Mouse (Mus musculus): ENCODE measurements at regions not wholly inside any gene's neighbourhood (a gene's known extent, or its start where the extent isn't known, plus 50 kb on each side); places are given as distances from the start of the nearest gene placed in this dataset.

GRCm38 (mm10) chr16:87840949-87841546 is 142.3 kb downstream of the Bach1 start:
- H3K79me2 ChIP-seq (ENCODE audit: control insufficient read depth, insufficient read depth, low read length, poor library complexity), result no peaks in the 10 kb centered on the region
- H3K27ac ChIP-seq (ENCODE audit: control insufficient read depth, low read depth, low read length), result no peak overlapping the region
- DNase-seq (ENCODE audit: low read depth, low spot score), result peak; percentile 53
- H3K4me1 ChIP-seq (ENCODE audit: control insufficient read depth in 1 of 2, insufficient read depth in 2 of 2, low read length in 2 of 2), result no peaks in the 10 kb centered on the region
- no peaks in the 10 kb centered on the region for H3K9me3 ChIP-seq (replicated peaks; ENCODE audit: insufficient read depth, low read length)
- H3K4me3 ChIP-seq (ENCODE audit: control insufficient read depth in 1 of 2, insufficient read depth in 1 of 2, low read depth in 2 of 2, low read length in 2 of 2), result no peak overlapping the region
- H3K36me3 ChIP-seq (ENCODE audit: control insufficient read depth in 1 of 2, insufficient read depth in 2 of 2, low read length in 2 of 2), result no peaks in the 10 kb centered on the region
- H3K9ac ChIP-seq (ENCODE audit: control insufficient read depth, low read depth, low read length, poor library complexity, severe bottlenecking), result no peak overlapping the region
- TF ChIP-seq SMC3 (IDR thresholded peaks at IDR 0.05; ENCODE audit: low read depth, low read length) (peak; percentile 79), NELFE (IDR thresholded peaks at IDR 0.05; ENCODE audit: low read depth, low read length) (no peak), CTCF (IDR thresholded peaks at IDR 0.05 in 2 of 3, conservative IDR thresholded peaks at IDR 0.05 in 1 of 3; ENCODE audit: control insufficient read depth in 1 of 3, insufficient read depth in 1 of 3, low read depth in 2 of 3, low read length in 3 of 3, poor library complexity in 1 of 3, severe bottlenecking in 1 of 3) (peak; percentile 69 to 87 (median 77)), POLR2AphosphoS5 (IDR thresholded peaks at IDR 0.05; ENCODE audit: borderline replicate concordance, low read depth, low read length) (no peak), RAD21 (IDR thresholded peaks at IDR 0.05; ENCODE audit: low read depth, low read length) (peak; percentile 79), BHLHE40 (IDR thresholded peaks at IDR 0.05; ENCODE audit: borderline replicate concordance, low read depth, low read length) (no peak), MAZ (IDR thresholded peaks at IDR 0.05; ENCODE audit: low read depth, low read length) (no peak), ZC3H11A (IDR thresholded peaks at IDR 0.05; ENCODE audit: low read depth, low read length) (peak; percentile 48)
- no peaks in the 10 kb centered on the region for H3K27me3 ChIP-seq (ENCODE audit: control insufficient read depth in 1 of 2, insufficient read depth in 2 of 2, low read length in 2 of 2)
